ENCODE assay signal across 26 mouse cellular contexts in genomic region chr9:84678416-84678815, GRCm38 (mm10).
"Had no signal": no experiment of that assay in that cellular context is flagged by ENCODE, and none has a peak within 500 bp of the region (broad histone marks: within the 10 kb centered on the region; RNA-seq: fewer than 3 reads in every experiment).

No protein-coding gene starts in this region.

- H3K27ac ChIP-seq: gastrocnemius, adult 2 months; heart, embryonic 10.5 days; hindbrain, embryonic 10.5 days; hindbrain, embryonic 12.5 days; hindbrain, embryonic 14.5 days; intestine, embryonic 15.5 days; kidney, postnatal 0 days; layer of hippocampus, adult 2 months; left cerebral cortex, adult 2 months; limb, embryonic 10.5 days; limb, embryonic 12.5 days; liver, embryonic 13.5 days; liver, embryonic 15.5 days had no signal

- H3K4me2 ChIP-seq: heart, embryonic 12.5 days; hindbrain, embryonic 12.5 days; hindbrain, embryonic 14.5 days; intestine, embryonic 15.5 days; limb, embryonic 12.5 days; liver, embryonic 11.5 days; liver, embryonic 13.5 days; liver, embryonic 15.5 days had no signal

- H3K9ac ChIP-seq: heart, embryonic 12.5 days; hindbrain, embryonic 12.5 days; hindbrain, embryonic 14.5 days; intestine, embryonic 15.5 days; limb, embryonic 12.5 days; liver, embryonic 13.5 days; liver, embryonic 15.5 days; liver, postnatal 0 days had no signal

- DNase-seq: gastrocnemius, adult 2 months; gastrocnemius, postnatal 10 days; gastrocnemius, postnatal 25 days; heart, adult 18-20 months; heart, postnatal 10 days; heart, postnatal 4 days; kidney, postnatal 4 days; liver; liver, embryonic 13.5 days; liver, postnatal 0 days had no signal

- ATAC-seq: hindbrain, embryonic 16.5 days; inflammation-experienced regulatory T-cells, adult 6 months; intestine, embryonic 15.5 days; intestine, postnatal 0 days; liver, postnatal 0 days had no signal

- H3K9me3 ChIP-seq: heart, embryonic 10.5 days; heart, embryonic 12.5 days; hindbrain, embryonic 10.5 days; hindbrain, embryonic 12.5 days; intestine, embryonic 15.5 days; limb, embryonic 10.5 days; limb, embryonic 12.5 days; liver, embryonic 13.5 days; liver, embryonic 15.5 days had no signal

- H3K36me3 ChIP-seq: heart, embryonic 10.5 days; heart, embryonic 12.5 days; hindbrain, embryonic 10.5 days; hindbrain, embryonic 12.5 days; intestine, embryonic 15.5 days; limb, embryonic 10.5 days; limb, embryonic 12.5 days; liver, embryonic 13.5 days; liver, embryonic 15.5 days had no signal

- H3K27me3 ChIP-seq: heart, embryonic 12.5 days; hindbrain, embryonic 12.5 days; intestine, embryonic 15.5 days; limb, embryonic 12.5 days; liver, embryonic 13.5 days; liver, embryonic 15.5 days had no signal

- H3K4me1 ChIP-seq: heart, embryonic 10.5 days; heart, embryonic 12.5 days; hindbrain, embryonic 10.5 days; hindbrain, embryonic 12.5 days; intestine, embryonic 15.5 days; limb, embryonic 10.5 days; limb, embryonic 12.5 days; liver, embryonic 13.5 days; liver, embryonic 15.5 days had no signal

- H3K4me3 ChIP-seq: gastrocnemius, adult 2 months; heart, embryonic 10.5 days; heart, embryonic 12.5 days; hindbrain, embryonic 10.5 days; hindbrain, embryonic 12.5 days; intestine, embryonic 15.5 days; layer of hippocampus, adult 2 months; left cerebral cortex, adult 2 months; limb, embryonic 10.5 days; limb, embryonic 12.5 days; liver, embryonic 13.5 days; liver, embryonic 15.5 days had no signal
